Mouse (Mus musculus) 3T3-L1 (cell line): ENCODE measurements around the gene Cacnb1.

Experiments
- DNase-seq: peaks from one replicate; pipeline ENCODE4 v3.0.0-alpha.2; 2015; ENCODE audit warnings: low read depth, low spot score

Gene Cacnb1

GRCm38 (mm10) chr11:98011716-98012115 lies 11.1 kb downstream of the Cacnb1 start:
- no peak for DNase-seq

GRCm38 (mm10) chr11:98008087-98008486 lies 14.7 kb downstream of the Cacnb1 start:
- no peak for DNase-seq

GRCm38 (mm10) chr11:98005686-98006085 lies 17.1 kb downstream of the Cacnb1 start:
- peak; percentile 65 for DNase-seq

- DNase-seq, result no peak
Observed at GRCm38 (mm10) chr11:98005076-98005475, 17.8 kb downstream of the Cacnb1 start.

- peak; percentile 34 for DNase-seq
Observed at GRCm38 (mm10) chr11:98004161-98004560, 18.7 kb downstream of the Cacnb1 start.

- no peak for DNase-seq
Observed at GRCm38 (mm10) chr11:98003171-98003671, 19.6 kb downstream of the Cacnb1 start.

GRCm38 (mm10) chr11:98002627-98003026 lies 20.2 kb downstream of the Cacnb1 start:
- DNase-seq, result peak; percentile 65

GRCm38 (mm10) chr11:98001986-98002385 lies 20.8 kb downstream of the Cacnb1 start:
- DNase-seq, result no peak

GRCm38 (mm10) chr11:98001351-98001824 lies 21.4 kb downstream of the Cacnb1 start:
- no peak for DNase-seq

- DNase-seq, result no peak
Observed at GRCm38 (mm10) chr11:98000378-98001140, 22.3 kb downstream of the Cacnb1 start.

GRCm38 (mm10) chr11:97999748-98000147 lies 23.1 kb downstream of the Cacnb1 start:
- no peak for DNase-seq

- DNase-seq, result no peak
Observed at GRCm38 (mm10) chr11:97998898-97999608, 23.8 kb downstream of the Cacnb1 start.

GRCm38 (mm10) chr11:97998074-97998793 lies 24.6 kb downstream of the Cacnb1 start:
- no peak for DNase-seq

GRCm38 (mm10) chr11:97997387-97997960 lies 25.4 kb downstream of the Cacnb1 start:
- DNase-seq, result no peak

GRCm38 (mm10) chr11:97996691-97997090 lies 26.1 kb downstream of the Cacnb1 start:
- no peak for DNase-seq

GRCm38 (mm10) chr11:97995564-97996288 lies 27.1 kb downstream of the Cacnb1 start, which contains the start of gene Arl5c:
TSS of gene Arl5c (minus strand) at chr11:97996181.
- DNase-seq, result no peak

GRCm38 (mm10) chr11:97994539-97995100 lies 28.2 kb downstream of the Cacnb1 start:
- DNase-seq, result peak; percentile 29

- peak; percentile 97 for DNase-seq
Observed at GRCm38 (mm10) chr11:97988530-97989096, 34.2 kb downstream of the Cacnb1 start.

GRCm38 (mm10) chr11:97987551-97988526 lies 35.0 kb downstream of the Cacnb1 start:
- DNase-seq, result peak; percentile 98
